Mouse (Mus musculus): ENCODE measurements around the gene Tmem63a.
"Not testable (repeated sequence)": the region's sequence is repeated elsewhere in the genome, so short reads cannot be mapped to it uniquely, and the experiment has no call there.

Tmem63a gene

GRCm38 (mm10) chr1:180926286-180926685 lies 15.9 kb upstream of the Tmem63a start:
- ATAC-seq (ENCODE audit: low TSS enrichment): no peak

- no peak for ATAC-seq (ENCODE audit: low TSS enrichment)
These were observed 12.5 kb upstream of the Tmem63a start for GRCm38 (mm10) chr1:180929599-180929998.

GRCm38 (mm10) chr1:180931106-180931505 lies 11.0 kb upstream of the Tmem63a start:
- no peak for ATAC-seq (ENCODE audit: low TSS enrichment)

- ATAC-seq (ENCODE audit: low TSS enrichment): no peak
These were observed 8.5 kb upstream of the Tmem63a start for GRCm38 (mm10) chr1:180933659-180934058.

GRCm38 (mm10) chr1:180934467-180935419 lies 7.4 kb upstream of the Tmem63a start, which contains the start of gene Lefty1:
TSS of gene Lefty1 (plus strand) at chr1:180935022.
- no peak for ATAC-seq (ENCODE audit: low TSS enrichment)

GRCm38 (mm10) chr1:180936610-180937398 lies 5.3 kb upstream of the Tmem63a start:
- ATAC-seq (ENCODE audit: low TSS enrichment): peak; percentile 52; the same call in 1 of the 2 replicates

- ATAC-seq (ENCODE audit: low TSS enrichment): not testable (repeated sequence)
These were observed 4.5 kb upstream of the Tmem63a start for GRCm38 (mm10) chr1:180937631-180938030.

GRCm38 (mm10) chr1:180938781-180939180 lies 3.4 kb upstream of the Tmem63a start:
- ATAC-seq (ENCODE audit: low TSS enrichment): not testable (repeated sequence)

GRCm38 (mm10) chr1:180940776-180941460 lies 1.2 kb upstream of the Tmem63a start:
- ATAC-seq (ENCODE audit: low TSS enrichment): no peak

GRCm38 (mm10) chr1:180941726-180942125 lies 418 bp upstream of the Tmem63a start:
- ATAC-seq (ENCODE audit: low TSS enrichment): no peak

GRCm38 (mm10) chr1:180943032-180943644 lies 994 bp downstream of the Tmem63a start:
- ATAC-seq (ENCODE audit: low TSS enrichment): no peak

GRCm38 (mm10) chr1:180943896-180944295 lies 1.8 kb downstream of the Tmem63a start:
- no peak for ATAC-seq (ENCODE audit: low TSS enrichment)

GRCm38 (mm10) chr1:180944553-180944952 lies 2.4 kb downstream of the Tmem63a start:
- ATAC-seq (ENCODE audit: low TSS enrichment): no peak

GRCm38 (mm10) chr1:180945001-180945980 lies 3.1 kb downstream of the Tmem63a start:
- peak; percentile 48 for ATAC-seq (ENCODE audit: low TSS enrichment)

- ATAC-seq (ENCODE audit: low TSS enrichment): no peak
These were observed 4.3 kb downstream of the Tmem63a start for GRCm38 (mm10) chr1:180946448-180946847.

- no peak for ATAC-seq (ENCODE audit: low TSS enrichment)
These were observed 10.1 kb downstream of the Tmem63a start for GRCm38 (mm10) chr1:180952085-180952746.

GRCm38 (mm10) chr1:180952808-180953207 lies 10.7 kb downstream of the Tmem63a start:
- ATAC-seq (ENCODE audit: low TSS enrichment): no peak; the same call in 1 of the 2 replicates

GRCm38 (mm10) chr1:180956401-180956800 lies 14.3 kb downstream of the Tmem63a start:
- no peak for ATAC-seq (ENCODE audit: low TSS enrichment)

- no peak for ATAC-seq (ENCODE audit: low TSS enrichment)
These were observed 14.8 kb downstream of the Tmem63a start for GRCm38 (mm10) chr1:180956973-180957381.

- ATAC-seq (ENCODE audit: low TSS enrichment): no peak
These were observed 15.8 kb downstream of the Tmem63a start for GRCm38 (mm10) chr1:180957989-180958388.
